Mouse (Mus musculus) liver, postnatal 0 days (tissue): ENCODE measurements at regions not wholly inside any gene's neighbourhood (a gene's known extent, or its start where the extent isn't known, plus 50 kb on each side); places are given as distances from the start of the nearest gene placed in this dataset.

Experiments
- ATAC-seq: fragments of 200-750 bp; cut with Nextera tagmentation; 2 replicates; pipeline ENCODE4 v1.8.0; 2017; ENCODE audit warnings: mild to moderate bottlenecking, moderate library complexity
- DNase-seq: peaks from one replicate; pipeline ENCODE4 v3.0.0-alpha.2; 2016
- H3K27ac ChIP-seq: fragments of 300-500 bp; sonication (generic); 2 replicates; pipeline ENCODE4 v1.5.1; 2014; ENCODE audit warnings: antibody characterized with exemption, moderate library complexity, mild to moderate bottlenecking, low read depth
- H3K27me3 ChIP-seq: fragments of 300-500 bp; sonication (generic); 2 replicates; pipeline ENCODE4 v1.6.1; 2014; ENCODE audit warnings: low read length, control low read depth, mixed read lengths; ENCODE audit not compliant: insufficient read depth
- H3K36me3 ChIP-seq: fragments of 300-500 bp; sonication (generic); replicated peaks from 2 replicates; pipeline ENCODE4 v1.6.1; 2014; ENCODE audit warnings: mild to moderate bottlenecking, control low read depth, low read length, moderate library complexity, mixed read lengths; ENCODE audit not compliant: insufficient read depth
- H3K4me1 ChIP-seq: fragments of 300-500 bp; sonication (generic); 2 replicates; pipeline ENCODE4 v1.6.1; 2014; ENCODE audit warnings: antibody characterized with exemption, mild to moderate bottlenecking, control low read depth; ENCODE audit not compliant: insufficient read depth
- H3K4me2 ChIP-seq: fragments of 300-500 bp; sonication (generic); 2 replicates; pipeline ENCODE4 v1.6.1; 2014; ENCODE audit warnings: low read depth, mild to moderate bottlenecking, low read length, moderate library complexity, mixed read lengths
- H3K4me3 ChIP-seq: fragments of 300-500 bp; sonication (generic); 2 replicates; pipeline ENCODE4 v1.5.1; 2014; ENCODE audit warnings: low read depth, low read length
- H3K9ac ChIP-seq: fragments of 300-500 bp; sonication (generic); replicated peaks from 2 replicates; pipeline ENCODE4 v1.6.1; 2014; ENCODE audit warnings: mild to moderate bottlenecking, moderate library complexity
- H3K9me3 ChIP-seq: fragments of 300-500 bp; sonication (generic); 2 replicates; pipeline ENCODE4 v1.6.1; 2016; ENCODE audit warnings: mild to moderate bottlenecking, control low read depth, low read length, mixed read lengths
- CTCF ChIP-seq: sonication (generic); IDR thresholded peaks from 2 replicates; pipeline ENCODE4 v1.5.1; 2016; ENCODE audit warnings: antibody characterized with exemption, low read depth
- EP300 ChIP-seq: IDR thresholded peaks from 2 replicates; pipeline ENCODE4 v1.6.1; 2016; ENCODE audit warnings: antibody characterized with exemption, low read depth, mild to moderate bottlenecking
- WGBS: fragments of 180-500 bp; shearing (Covaris S2); extraction: QIAGEN DNeasy Blood & Tissue Kit; methylation state at CpG from one replicate; pipeline ENCODE4 v1.1.7; 2014; ENCODE audit not compliant: insufficient replicate concordance; 5-methylcytosine and 5-hydroxymethylcytosine counted together

GRCm38 (mm10) chr16:5316271-5316670 lies 60.5 kb upstream of the Eef2kmt start:
- Histone ChIP-seq H3K36me3 (no peaks in the 10 kb centered on the region), H3K27ac (no peak overlapping the region), H3K4me2 (no peak overlapping the region), H3K27me3 (no peaks in the 10 kb centered on the region), H3K4me1 (no peaks in the 10 kb centered on the region), H3K9me3 (no peaks in the 10 kb centered on the region), H3K9ac (no peak overlapping the region), H3K4me3 (no peak overlapping the region)
- ATAC-seq: no peak
- WGBS: 56% methylated on average over 1 of the region's 1 CpGs
- no peak for DNase-seq
- no peak for TF ChIP-seq EP300
- TF ChIP-seq CTCF: no peak

DNA sequence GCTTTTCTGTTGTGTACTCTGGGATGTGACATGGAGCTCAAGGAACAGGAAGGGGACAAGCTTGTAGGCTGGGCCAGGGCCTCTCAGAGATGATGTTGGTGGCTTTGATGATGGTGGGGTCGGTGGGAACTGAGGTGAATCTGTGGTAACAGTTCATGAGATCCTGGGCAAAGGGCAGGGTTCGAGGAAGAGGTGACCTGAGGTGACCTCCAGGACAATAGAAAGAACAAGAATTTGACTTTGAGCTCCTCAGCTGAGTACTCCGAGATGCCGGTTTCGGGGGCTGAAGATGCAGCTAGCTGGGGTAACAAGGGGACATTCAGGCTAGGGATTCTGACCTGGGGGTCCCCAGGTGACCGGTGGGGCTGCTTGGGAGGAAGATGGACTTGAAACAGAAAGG lies 57.5 kb upstream of the Eef2kmt start:
- Histone ChIP-seq H3K4me1 (no peaks in the 10 kb centered on the region), H3K27ac (no peak overlapping the region), H3K4me3 (no peak overlapping the region), H3K9me3 (no peaks in the 10 kb centered on the region), H3K9ac (no peak overlapping the region), H3K4me2 (no peak overlapping the region), H3K27me3 (no peaks in the 10 kb centered on the region), H3K36me3 (no peaks in the 10 kb centered on the region)
- ATAC-seq: no peak
- DNase-seq: no peak
- no peak for TF ChIP-seq EP300
- no peak for TF ChIP-seq CTCF
- 73% methylated on average over 6 of the region's 6 CpGs for WGBS

GRCm38 (mm10) chr16:5311456-5311855 lies 55.7 kb upstream of the Eef2kmt start:
- no peaks in the 10 kb centered on the region for H3K9me3 ChIP-seq
- DNase-seq (no peak), ATAC-seq (no peak)
- H3K27me3 ChIP-seq: peaks cover 12% of the 10 kb centered on the region
- H3K27ac ChIP-seq: no peak overlapping the region
- no peak overlapping the region for H3K4me3 ChIP-seq
- H3K36me3 ChIP-seq: no peaks in the 10 kb centered on the region
- H3K9ac ChIP-seq: no peak overlapping the region
- 80% methylated on average over 9 of the region's 9 CpGs for WGBS
- no peaks in the 10 kb centered on the region for H3K4me1 ChIP-seq
- TF ChIP-seq EP300 (no peak), CTCF (no peak)
- no peak overlapping the region for H3K4me2 ChIP-seq

DNA sequence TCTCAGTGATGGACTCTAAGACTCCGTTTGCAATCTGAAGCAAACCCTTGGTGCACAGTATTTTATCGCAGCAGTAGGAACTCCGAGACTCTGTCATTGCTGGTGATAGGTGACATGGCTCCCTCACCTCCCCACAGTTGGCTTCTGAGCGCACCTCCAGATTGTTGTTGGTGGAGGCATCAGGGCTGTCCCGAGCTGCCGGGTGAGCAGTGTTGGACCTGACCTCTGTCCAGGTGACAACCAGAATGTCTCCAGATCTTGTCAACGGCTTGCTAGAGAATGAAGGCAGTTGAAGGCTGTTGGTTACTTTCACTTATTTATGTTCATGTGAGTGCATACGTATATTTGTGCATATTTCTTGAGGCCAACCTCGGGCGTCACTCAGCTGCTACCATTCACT lies 55.0 kb upstream of the Eef2kmt start:
- no peak overlapping the region for H3K27ac ChIP-seq

GRCm38 (mm10) chr16:5307761-5308160 lies 52.0 kb upstream of the Eef2kmt start:
- H3K36me3 ChIP-seq: no peaks in the 10 kb centered on the region
- no peaks in the 10 kb centered on the region for H3K9me3 ChIP-seq
- no peak overlapping the region for H3K4me3 ChIP-seq
- no peaks in the 10 kb centered on the region for H3K4me1 ChIP-seq
- no peak overlapping the region for H3K27ac ChIP-seq
- no peak overlapping the region for H3K9ac ChIP-seq
- no peak for DNase-seq
- no peak overlapping the region for H3K4me2 ChIP-seq
- H3K27me3 ChIP-seq: peaks cover 12% of the 10 kb centered on the region
- TF ChIP-seq CTCF (no peak), EP300 (no peak)
- 63% methylated on average over 7 of the region's 7 CpGs for WGBS
- no peak for ATAC-seq

More for the DNA sequence above, 55.0 kb upstream of the Eef2kmt start:
- Histone ChIP-seq H3K9me3 (no peaks in the 10 kb centered on the region), H3K36me3 (no peaks in the 10 kb centered on the region), H3K4me1 (no peaks in the 10 kb centered on the region), H3K27me3 (peaks cover 12% of the 10 kb centered on the region), H3K4me2 (no peak overlapping the region), H3K4me3 (no peak overlapping the region), H3K9ac (no peak overlapping the region)
- TF ChIP-seq EP300 (no peak), CTCF (no peak)
- no peak for DNase-seq
- 79% methylated on average over 10 of the region's 10 CpGs for WGBS
- ATAC-seq: no peak

DNA sequence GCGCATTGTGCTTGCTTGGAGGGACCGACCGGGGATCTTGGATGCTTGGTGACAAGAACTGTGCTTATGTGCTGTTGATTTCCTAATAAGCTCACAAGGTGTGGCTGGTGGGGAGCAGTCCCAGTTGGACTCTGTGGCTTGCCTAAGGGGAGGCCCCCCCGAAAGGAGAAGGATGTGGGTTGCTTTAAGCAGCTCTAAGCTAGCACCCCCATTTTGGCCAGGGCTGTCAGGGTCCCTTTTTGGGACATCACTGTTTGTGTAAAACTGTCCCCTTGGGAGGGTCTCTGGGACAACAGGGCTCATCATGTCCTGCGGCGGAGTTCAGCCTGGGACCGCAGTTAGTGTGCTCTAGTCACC lies 51.4 kb upstream of the Eef2kmt start:
- ATAC-seq (no peak), DNase-seq (no peak)
- no peak overlapping the region for H3K4me2 ChIP-seq
- H3K4me1 ChIP-seq: no peaks in the 10 kb centered on the region
- H3K27ac ChIP-seq: no peak overlapping the region
- TF ChIP-seq EP300 (no peak), CTCF (no peak)
- H3K9ac ChIP-seq: no peak overlapping the region
- no peaks in the 10 kb centered on the region for H3K9me3 ChIP-seq
- H3K27me3 ChIP-seq: peaks cover 12% of the 10 kb centered on the region
- 67% methylated on average over 7 of the region's 7 CpGs for WGBS
- H3K4me3 ChIP-seq: no peak overlapping the region
- no peaks in the 10 kb centered on the region for H3K36me3 ChIP-seq

DNA sequence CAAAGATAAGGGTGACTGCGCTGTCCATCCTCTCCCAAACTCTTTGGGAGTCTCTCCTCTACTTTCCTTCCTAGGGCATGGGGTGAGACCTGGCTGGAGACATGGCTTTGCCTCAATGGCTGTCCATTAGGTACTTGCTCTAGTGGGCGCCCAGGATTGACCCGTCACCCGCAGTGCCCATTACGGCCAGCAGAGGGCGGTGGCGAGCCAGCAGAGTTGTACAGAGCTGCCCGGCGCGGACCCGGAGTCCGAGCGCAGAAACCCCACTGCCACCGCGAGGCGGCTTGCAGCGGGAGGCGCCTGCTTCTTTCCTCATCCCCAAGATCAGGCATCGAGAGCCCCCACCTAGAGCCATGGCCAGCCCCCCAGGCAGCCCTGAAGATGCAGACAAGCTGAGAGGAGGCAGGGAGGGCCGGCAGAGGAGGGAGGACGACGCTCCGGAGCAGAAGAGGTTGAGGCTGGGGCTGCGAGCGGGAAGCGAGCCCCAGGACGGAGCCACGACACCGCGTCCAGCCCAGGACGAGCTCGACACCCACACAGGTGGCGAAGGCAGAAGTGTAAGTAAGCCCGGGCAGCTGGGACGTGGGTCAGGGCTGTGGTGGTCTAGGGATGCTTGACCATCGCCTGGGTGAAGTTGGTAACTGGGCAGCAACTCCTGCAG lies 50.9 kb upstream of the Eef2kmt start:
- Histone ChIP-seq H3K27me3 (peaks cover 12% of the 10 kb centered on the region), H3K4me3 (peak overlapping the region; percentile 20; the same call in 1 of the 2 replicates), H3K4me2 (peak overlapping the region; percentile 60), H3K4me1 (no peaks in the 10 kb centered on the region), H3K9me3 (no peaks in the 10 kb centered on the region), H3K27ac (no peak overlapping the region), H3K9ac (no peak overlapping the region), H3K36me3 (no peaks in the 10 kb centered on the region)
- DNase-seq (peak; percentile 90), ATAC-seq (peak; percentile 77)
- WGBS: 3% methylated on average over 36 of the region's 36 CpGs
- peak; percentile 99 for TF ChIP-seq CTCF
- TF ChIP-seq EP300: no peak
